Mouse (Mus musculus): ENCODE data around the gene Tll1. TPM values are rescaled to one million over a fixed set of nuclear protein-coding genes. Genes with fewer than 3 reads are reported as not detected.

Tll1 gene
- polyA plus RNA-seq, 1 experiment = 2.9 TPM

DNA sequence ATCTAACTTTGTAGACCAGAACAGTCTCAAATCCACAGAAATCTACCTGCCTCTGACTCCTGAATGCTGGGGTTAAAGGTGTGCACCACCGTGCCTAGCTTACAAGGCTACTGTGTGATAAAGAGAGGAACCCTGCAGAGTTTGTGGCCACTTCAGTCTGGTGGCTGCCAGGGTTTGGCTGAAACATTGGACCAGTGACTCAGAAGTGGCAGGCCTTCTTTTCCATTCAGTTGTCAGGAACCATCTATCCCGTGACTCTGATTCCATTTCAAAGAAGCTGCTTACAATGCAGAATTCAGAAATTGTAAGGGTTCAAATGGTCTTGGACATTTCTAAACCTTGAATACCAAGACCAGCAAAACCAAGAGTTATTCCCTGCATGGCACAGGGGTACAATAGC lies 12.7 kb downstream of the Tll1 start:
- TF ChIP-seq POLR2A (IDR thresholded peaks at IDR 0.05; ENCODE audit: borderline replicate concordance, extremely low read depth, insufficient read depth, insufficient read length, poor library complexity, severe bottlenecking) (no peak), CTCF (IDR thresholded peaks at IDR 0.05; ENCODE audit: borderline replicate concordance, extremely low read depth, insufficient read depth, insufficient read length) (no peak)
- DNase-seq (ENCODE audit: low read depth) = no peak

GRCm38 (mm10) chr8:64187881-64188280 lies 18.2 kb downstream of the Tll1 start:
- TF ChIP-seq CTCF (IDR thresholded peaks at IDR 0.05; ENCODE audit: borderline replicate concordance, extremely low read depth, insufficient read depth, insufficient read length) (no peak), POLR2A (IDR thresholded peaks at IDR 0.05; ENCODE audit: borderline replicate concordance, extremely low read depth, insufficient read depth, insufficient read length, poor library complexity, severe bottlenecking) (no peak)
- DNase-seq (ENCODE audit: low read depth) = no peak

- TF ChIP-seq CTCF (IDR thresholded peaks at IDR 0.05; ENCODE audit: borderline replicate concordance, extremely low read depth, insufficient read depth, insufficient read length) = no peak
- TF ChIP-seq POLR2A (IDR thresholded peaks at IDR 0.05; ENCODE audit: borderline replicate concordance, extremely low read depth, insufficient read depth, insufficient read length, poor library complexity, severe bottlenecking) = no peak
- DNase-seq (ENCODE audit: low read depth) = no peak
These were observed 29.1 kb downstream of the Tll1 start for GRCm38 (mm10) chr8:64176931-64177330.

DNA sequence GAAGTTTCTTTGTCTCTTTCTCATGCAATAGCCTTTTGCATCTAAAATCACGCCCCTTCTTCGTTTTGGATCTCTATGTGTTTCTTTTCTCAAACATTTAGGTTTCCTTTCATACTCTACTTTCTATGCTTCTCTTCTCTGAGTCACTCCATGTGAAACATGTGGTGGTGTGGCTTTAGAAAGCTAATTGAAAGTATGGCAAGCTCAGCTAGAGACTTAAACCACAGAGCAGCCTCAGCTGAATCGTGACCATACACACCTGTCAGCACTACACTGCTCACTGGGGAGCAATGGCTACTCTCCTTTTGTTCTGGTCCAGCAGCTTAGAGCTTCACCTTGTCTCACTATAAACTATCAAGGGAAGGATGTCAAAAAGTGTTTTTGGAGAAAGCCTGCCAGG lies 31.2 kb downstream of the Tll1 start:
- no peak for TF ChIP-seq POLR2A (IDR thresholded peaks at IDR 0.05; ENCODE audit: borderline replicate concordance, extremely low read depth, insufficient read depth, insufficient read length, poor library complexity, severe bottlenecking)
- no peak for TF ChIP-seq CTCF (IDR thresholded peaks at IDR 0.05; ENCODE audit: borderline replicate concordance, extremely low read depth, insufficient read depth, insufficient read length)
- no peak for DNase-seq (ENCODE audit: low read depth)

- DNase-seq (ENCODE audit: low read depth) = no peak
- TF ChIP-seq CTCF (IDR thresholded peaks at IDR 0.05; ENCODE audit: borderline replicate concordance, extremely low read depth, insufficient read depth, insufficient read length) (no peak), POLR2A (IDR thresholded peaks at IDR 0.05; ENCODE audit: borderline replicate concordance, extremely low read depth, insufficient read depth, insufficient read length, poor library complexity, severe bottlenecking) (no peak)
These were observed 32.3 kb downstream of the Tll1 start for GRCm38 (mm10) chr8:64173759-64174158.

GRCm38 (mm10) chr8:64152899-64153891 lies 52.9 kb downstream of the Tll1 start:
- DNase-seq (ENCODE audit: low read depth) = peak; percentile 78
- no peak for TF ChIP-seq POLR2A (IDR thresholded peaks at IDR 0.05; ENCODE audit: borderline replicate concordance, extremely low read depth, insufficient read depth, insufficient read length, poor library complexity, severe bottlenecking)
- TF ChIP-seq CTCF (IDR thresholded peaks at IDR 0.05; ENCODE audit: borderline replicate concordance, extremely low read depth, insufficient read depth, insufficient read length) = no peak

GRCm38 (mm10) chr8:64152216-64152804 lies 53.8 kb downstream of the Tll1 start:
- TF ChIP-seq POLR2A (IDR thresholded peaks at IDR 0.05; ENCODE audit: borderline replicate concordance, extremely low read depth, insufficient read depth, insufficient read length, poor library complexity, severe bottlenecking) (no peak), CTCF (IDR thresholded peaks at IDR 0.05; ENCODE audit: borderline replicate concordance, extremely low read depth, insufficient read depth, insufficient read length) (no peak)

DNA sequence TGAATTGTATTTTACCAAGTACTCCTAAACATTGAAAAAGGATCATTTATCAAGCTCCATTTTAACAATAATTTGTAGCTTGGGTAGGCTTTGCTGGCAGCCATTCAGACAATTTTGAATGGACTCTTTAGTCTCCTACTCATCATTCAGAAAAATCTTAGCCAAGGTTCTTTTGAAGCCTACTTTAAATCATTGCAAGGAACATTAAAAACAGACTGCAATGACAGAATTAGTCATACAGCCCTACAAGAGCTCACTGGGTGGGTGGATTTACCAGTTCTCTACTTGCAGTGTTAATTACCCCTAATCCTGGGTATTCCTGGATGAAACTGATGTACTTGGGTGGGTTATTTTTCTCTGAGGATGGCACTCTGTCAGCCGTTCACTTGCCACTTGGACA lies 69.5 kb downstream of the Tll1 start:
- no peak for TF ChIP-seq CTCF (IDR thresholded peaks at IDR 0.05; ENCODE audit: borderline replicate concordance, extremely low read depth, insufficient read depth, insufficient read length)
- TF ChIP-seq POLR2A (IDR thresholded peaks at IDR 0.05; ENCODE audit: borderline replicate concordance, extremely low read depth, insufficient read depth, insufficient read length, poor library complexity, severe bottlenecking) = no peak
- DNase-seq (ENCODE audit: low read depth) = no peak

More at GRCm38 (mm10) chr8:64152216-64152804, 53.8 kb downstream of the Tll1 start:
- peak; percentile 50 for DNase-seq (ENCODE audit: low read depth)

- no peak for TF ChIP-seq CTCF (IDR thresholded peaks at IDR 0.05; ENCODE audit: borderline replicate concordance, extremely low read depth, insufficient read depth, insufficient read length)
- no peak for TF ChIP-seq POLR2A (IDR thresholded peaks at IDR 0.05; ENCODE audit: borderline replicate concordance, extremely low read depth, insufficient read depth, insufficient read length, poor library complexity, severe bottlenecking)
- DNase-seq (ENCODE audit: low read depth) = peak; percentile 46
These were observed 98.9 kb downstream of the Tll1 start for GRCm38 (mm10) chr8:64107190-64107589.

GRCm38 (mm10) chr8:64073396-64073795 lies 132.7 kb downstream of the Tll1 start:
- no peak for TF ChIP-seq CTCF (IDR thresholded peaks at IDR 0.05; ENCODE audit: borderline replicate concordance, extremely low read depth, insufficient read depth, insufficient read length)
- no peak for TF ChIP-seq POLR2A (IDR thresholded peaks at IDR 0.05; ENCODE audit: borderline replicate concordance, extremely low read depth, insufficient read depth, insufficient read length, poor library complexity, severe bottlenecking)
- DNase-seq (ENCODE audit: low read depth) = no peak

GRCm38 (mm10) chr8:64059867-64060266 lies 146.2 kb downstream of the Tll1 start:
- TF ChIP-seq POLR2A (IDR thresholded peaks at IDR 0.05; ENCODE audit: borderline replicate concordance, extremely low read depth, insufficient read depth, insufficient read length, poor library complexity, severe bottlenecking) = no peak
- no peak for TF ChIP-seq CTCF (IDR thresholded peaks at IDR 0.05; ENCODE audit: borderline replicate concordance, extremely low read depth, insufficient read depth, insufficient read length)

More at GRCm38 (mm10) chr8:64059867-64060266, 146.2 kb downstream of the Tll1 start:
- no peak for DNase-seq (ENCODE audit: low read depth)

All from brain, embryonic 14.5 days (tissue).